Mouse (Mus musculus): ENCODE data around the gene Mtmr3. TPM values are rescaled to one million over a fixed set of nuclear protein-coding genes. Genes with fewer than 3 reads are reported as not detected.
"Not testable (repeated sequence)": the region's sequence is repeated elsewhere in the genome, so short reads cannot be mapped to it uniquely, and the experiment has no call there.

Mtmr3 gene
- polyA plus RNA-seq, 1 experiment from 2014 or later = 42.1 TPM

DNA sequence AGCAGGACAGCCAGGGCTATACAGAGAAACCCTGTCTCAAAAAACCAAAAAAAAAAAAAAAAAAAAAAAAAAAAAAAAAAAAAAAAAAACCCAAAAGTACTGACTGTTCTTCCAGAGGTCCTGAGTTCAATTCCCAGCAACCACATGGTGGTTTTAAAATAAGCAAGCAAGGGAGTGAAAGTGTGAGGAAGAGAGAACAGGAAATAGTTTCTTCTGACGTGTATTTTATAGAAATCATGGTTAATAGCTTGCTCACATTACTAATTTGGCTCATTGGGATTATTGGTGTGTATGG, 50.1 kb downstream of the Mtmr3 start:
- H3K4me1 ChIP-seq (replicated peaks; ENCODE audit: control insufficient read depth, insufficient read depth, low read length); H3K27me3 ChIP-seq (replicated peaks; ENCODE audit: control insufficient read depth, insufficient read depth, low read length); H3K36me3 ChIP-seq (ENCODE audit: control insufficient read depth, insufficient read depth); ATAC-seq; H3K27ac ChIP-seq (ENCODE audit: low read length); H3K4me3 ChIP-seq (replicated peaks; ENCODE audit: low read length); H3K9ac ChIP-seq (replicated peaks; ENCODE audit: low read depth, low read length); H3K9me3 ChIP-seq (ENCODE audit: control insufficient read depth, low read length); H3K4me2 ChIP-seq (ENCODE audit: low read length): not testable (repeated sequence)
- WGBS = 71% methylated on average over 1 of the region's 1 CpGs

DNA sequence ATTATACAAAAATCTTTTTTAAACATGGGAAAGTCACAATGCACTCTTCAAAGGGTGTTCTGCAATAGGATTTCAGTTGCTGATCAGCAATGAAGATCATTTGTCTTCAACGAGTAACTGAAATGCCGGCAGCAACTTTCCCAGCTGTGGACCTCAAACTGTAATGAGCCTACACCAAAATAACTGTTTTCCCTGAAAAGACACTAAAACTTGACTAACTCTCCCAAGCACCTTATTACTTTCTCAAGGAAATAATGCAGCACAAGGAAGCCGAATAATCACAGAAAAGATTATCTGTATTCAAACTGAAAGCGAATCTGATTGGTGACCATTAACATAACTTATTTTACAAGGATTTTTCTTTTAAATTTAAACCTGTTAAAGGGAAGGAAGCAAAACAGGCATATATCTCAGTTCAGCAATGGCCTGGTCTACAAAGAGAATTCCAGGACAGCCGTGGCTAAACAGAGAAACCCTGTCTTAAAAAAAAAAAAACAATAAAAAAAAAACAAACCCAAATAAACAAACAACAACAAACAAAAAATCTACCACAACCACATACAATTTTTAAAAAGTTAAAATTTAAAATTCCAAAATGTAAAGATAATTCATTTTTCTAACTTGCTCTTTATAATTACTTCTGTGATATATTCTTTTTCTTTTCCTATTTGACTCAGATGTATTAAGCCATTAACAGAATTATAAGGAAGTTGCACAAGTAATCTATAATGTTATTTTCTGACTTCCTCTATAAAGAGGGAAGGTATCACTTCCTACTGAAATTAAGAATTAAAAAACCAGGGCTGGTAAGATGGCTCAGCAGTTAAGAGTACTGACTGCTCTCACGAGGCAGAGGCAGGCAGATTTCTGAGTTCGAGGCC, 50.7 kb downstream of the Mtmr3 start:
- H3K9me3 ChIP-seq (ENCODE audit: control insufficient read depth, low read length) = no peaks in the 10 kb centered on the region
- WGBS = 82% methylated on average over 7 of the region's 7 CpGs
- no peak overlapping the region for H3K27ac ChIP-seq (ENCODE audit: low read length)
- no peak for ATAC-seq
- no peaks in the 10 kb centered on the region for H3K4me1 ChIP-seq (replicated peaks; ENCODE audit: control insufficient read depth, insufficient read depth, low read length)
- H3K27me3 ChIP-seq (replicated peaks; ENCODE audit: control insufficient read depth, insufficient read depth, low read length) = no peaks in the 10 kb centered on the region
- no peaks in the 10 kb centered on the region for H3K36me3 ChIP-seq (ENCODE audit: control insufficient read depth, insufficient read depth)
- H3K4me2 ChIP-seq (ENCODE audit: low read length) = no peak overlapping the region
- no peak overlapping the region for H3K9ac ChIP-seq (replicated peaks; ENCODE audit: low read depth, low read length)
- H3K4me3 ChIP-seq (replicated peaks; ENCODE audit: low read length) = no peak overlapping the region

DNA sequence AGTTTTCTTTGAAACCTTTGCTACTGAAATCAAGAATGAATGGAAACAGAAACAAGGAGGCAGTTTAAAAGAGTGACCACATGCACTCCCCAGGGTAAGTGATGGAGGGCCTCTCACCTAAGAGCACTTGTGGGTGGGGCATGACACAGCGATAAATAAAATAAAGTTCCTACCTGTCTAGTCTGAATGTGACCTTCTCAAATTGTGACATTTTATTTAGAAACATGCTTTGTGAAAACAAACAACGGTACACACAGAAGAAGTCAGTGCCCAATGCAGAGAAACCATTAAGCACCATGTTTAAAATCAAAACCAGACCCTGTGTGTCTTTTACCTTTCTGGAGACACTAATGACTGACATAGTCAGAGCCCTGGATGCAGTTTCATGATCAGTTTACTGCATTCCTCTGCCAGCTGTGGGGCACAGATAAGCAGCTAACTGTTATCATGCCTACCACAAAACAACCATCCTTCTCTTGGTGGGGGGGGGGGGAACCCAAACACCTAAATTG, 51.6 kb downstream of the Mtmr3 start:
- H3K4me3 ChIP-seq (replicated peaks; ENCODE audit: low read length) = no peak overlapping the region
- no peaks in the 10 kb centered on the region for H3K36me3 ChIP-seq (ENCODE audit: control insufficient read depth, insufficient read depth)
- WGBS = 92% methylated on average over 2 of the region's 2 CpGs
- ATAC-seq = no peak
- no peak overlapping the region for H3K27ac ChIP-seq (ENCODE audit: low read length)
- no peak overlapping the region for H3K4me2 ChIP-seq (ENCODE audit: low read length)
- H3K9ac ChIP-seq (replicated peaks; ENCODE audit: low read depth, low read length) = no peak overlapping the region
- no peaks in the 10 kb centered on the region for H3K4me1 ChIP-seq (replicated peaks; ENCODE audit: control insufficient read depth, insufficient read depth, low read length)
- H3K9me3 ChIP-seq (ENCODE audit: control insufficient read depth, low read length) = no peaks in the 10 kb centered on the region
- H3K27me3 ChIP-seq (replicated peaks; ENCODE audit: control insufficient read depth, insufficient read depth, low read length) = no peaks in the 10 kb centered on the region

DNA sequence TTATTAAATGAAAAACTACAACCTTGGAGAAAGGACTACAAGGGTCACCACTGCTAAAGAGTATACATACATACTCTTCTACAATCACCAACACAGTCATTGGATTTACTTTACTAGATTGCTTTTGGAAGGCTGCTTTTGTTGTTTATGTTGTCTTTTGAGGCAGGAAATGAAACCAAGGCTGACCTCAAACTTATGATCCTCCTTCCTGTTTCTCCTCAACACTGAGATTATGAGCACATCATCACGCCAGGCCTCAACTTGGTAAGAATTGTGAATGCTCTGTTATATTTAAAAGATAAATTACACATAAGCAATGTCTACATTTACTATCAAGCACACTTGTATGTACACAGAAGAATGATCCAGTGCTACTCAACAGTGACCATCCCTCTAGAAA, 58.0 kb downstream of the Mtmr3 start:
- no peak overlapping the region for H3K4me3 ChIP-seq (replicated peaks; ENCODE audit: low read length)
- H3K9ac ChIP-seq (replicated peaks; ENCODE audit: low read depth, low read length) = no peak overlapping the region
- no peaks in the 10 kb centered on the region for H3K27me3 ChIP-seq (replicated peaks; ENCODE audit: control insufficient read depth, insufficient read depth, low read length)
- WGBS = 97% methylated on average over 1 of the region's 1 CpGs
- no peak for ATAC-seq
- no peaks in the 10 kb centered on the region for H3K4me1 ChIP-seq (replicated peaks; ENCODE audit: control insufficient read depth, insufficient read depth, low read length)
- H3K9me3 ChIP-seq (ENCODE audit: control insufficient read depth, low read length) = no peaks in the 10 kb centered on the region
- no peak overlapping the region for H3K4me2 ChIP-seq (ENCODE audit: low read length)
- H3K36me3 ChIP-seq (ENCODE audit: control insufficient read depth, insufficient read depth) = no peaks in the 10 kb centered on the region; the same call in 1 of the 2 replicates
- H3K27ac ChIP-seq (ENCODE audit: low read length) = no peak overlapping the region

DNA sequence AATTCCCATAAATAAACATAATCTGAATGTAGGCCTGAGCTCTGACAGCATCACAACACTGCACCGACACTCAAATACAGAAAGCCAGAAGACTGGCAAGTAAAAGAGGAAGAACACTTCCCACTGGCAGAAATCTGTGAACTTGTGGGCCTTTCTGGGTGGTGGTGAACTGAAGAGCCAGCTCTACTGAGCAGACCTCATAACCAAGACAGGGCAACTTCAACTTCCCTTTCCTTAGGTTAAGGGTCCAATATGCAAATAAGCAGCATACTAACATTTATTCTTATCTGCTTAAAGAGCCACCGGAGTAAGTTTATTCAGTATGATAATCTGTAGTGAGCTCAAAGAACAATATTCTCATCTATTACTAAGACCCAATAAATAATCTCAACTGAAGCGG, 67.5 kb downstream of the Mtmr3 start:
- Histone ChIP-seq H3K4me3 (replicated peaks; ENCODE audit: low read length) (no peak overlapping the region), H3K4me2 (ENCODE audit: low read length) (no peak overlapping the region), H3K27me3 (replicated peaks; ENCODE audit: control insufficient read depth, insufficient read depth, low read length) (no peaks in the 10 kb centered on the region), H3K9ac (replicated peaks; ENCODE audit: low read depth, low read length) (no peak overlapping the region), H3K9me3 (ENCODE audit: control insufficient read depth, low read length) (no peaks in the 10 kb centered on the region), H3K36me3 (ENCODE audit: control insufficient read depth, insufficient read depth) (peaks cover 14% of the 10 kb centered on the region), H3K4me1 (replicated peaks; ENCODE audit: control insufficient read depth, insufficient read depth, low read length) (no peaks in the 10 kb centered on the region), H3K27ac (ENCODE audit: low read length) (no peak overlapping the region)
- ATAC-seq = no peak
- WGBS = 98% methylated on average over 3 of the region's 3 CpGs

DNA sequence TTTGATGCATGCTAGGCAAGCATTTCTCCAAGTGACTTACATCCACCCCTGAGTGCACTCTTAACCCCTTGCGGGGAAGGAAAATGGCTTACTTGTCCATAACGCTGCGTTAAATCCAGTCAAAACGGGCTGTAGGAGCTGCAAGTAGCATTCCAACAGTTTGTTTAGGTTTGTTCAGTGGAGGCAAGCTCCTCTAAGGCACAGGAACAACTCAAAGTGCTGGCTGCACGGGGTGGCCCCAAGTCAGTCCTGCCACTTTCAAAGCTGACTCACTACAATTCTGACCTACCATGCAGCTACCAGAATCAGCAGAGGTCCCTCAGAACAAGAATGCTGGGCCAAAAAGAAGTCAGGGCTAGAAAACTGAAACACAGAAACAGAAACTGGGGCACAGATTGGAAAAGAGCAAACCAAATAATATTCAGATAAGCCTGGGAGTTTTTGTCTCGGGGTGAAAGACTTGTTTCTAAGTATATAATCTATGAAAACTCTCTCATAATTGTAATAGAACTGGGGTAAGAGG, 72.5 kb downstream of the Mtmr3 start:
- Histone ChIP-seq H3K4me3 (replicated peaks; ENCODE audit: low read length) (no peak overlapping the region), H3K4me2 (ENCODE audit: low read length) (no peak overlapping the region), H3K4me1 (replicated peaks; ENCODE audit: control insufficient read depth, insufficient read depth, low read length) (no peaks in the 10 kb centered on the region), H3K9me3 (ENCODE audit: control insufficient read depth, low read length) (no peaks in the 10 kb centered on the region), H3K27me3 (replicated peaks; ENCODE audit: control insufficient read depth, insufficient read depth, low read length) (no peaks in the 10 kb centered on the region), H3K27ac (ENCODE audit: low read length) (no peak overlapping the region), H3K9ac (replicated peaks; ENCODE audit: low read depth, low read length) (no peak overlapping the region), H3K36me3 (ENCODE audit: control insufficient read depth, insufficient read depth) (peaks cover 11% of the 10 kb centered on the region; the same call in 1 of the 2 replicates)
- WGBS = 93% methylated on average over 6 of the region's 6 CpGs
- no peak for ATAC-seq

DNA sequence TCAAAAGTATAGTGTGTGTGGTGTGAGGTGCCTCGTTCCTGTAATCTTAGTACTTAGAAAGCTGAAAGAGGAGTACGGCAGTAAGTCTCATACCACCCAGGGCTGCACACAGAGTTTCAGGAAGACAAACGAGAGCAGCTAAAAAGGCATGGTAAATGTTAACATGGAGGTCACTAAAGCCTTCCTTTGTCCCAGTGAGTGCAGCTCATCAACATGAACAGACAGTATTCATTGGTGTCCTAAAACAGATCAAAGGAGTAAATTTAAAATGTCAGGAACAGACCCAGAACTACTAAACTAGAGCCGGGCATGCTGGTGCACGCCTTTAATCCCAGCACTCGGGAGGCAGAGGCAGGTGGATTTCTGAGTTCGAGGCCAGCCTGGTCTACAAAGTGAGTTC, 75.7 kb downstream of the Mtmr3 start:
- Histone ChIP-seq H3K9me3 (ENCODE audit: control insufficient read depth, low read length) (no peaks in the 10 kb centered on the region), H3K4me3 (replicated peaks; ENCODE audit: low read length) (no peak overlapping the region), H3K4me1 (replicated peaks; ENCODE audit: control insufficient read depth, insufficient read depth, low read length) (no peaks in the 10 kb centered on the region), H3K27me3 (replicated peaks; ENCODE audit: control insufficient read depth, insufficient read depth, low read length) (no peaks in the 10 kb centered on the region), H3K27ac (ENCODE audit: low read length) (no peak overlapping the region), H3K9ac (replicated peaks; ENCODE audit: low read depth, low read length) (no peak overlapping the region), H3K4me2 (ENCODE audit: low read length) (no peak overlapping the region), H3K36me3 (ENCODE audit: control insufficient read depth, insufficient read depth) (peaks cover 4% of the 10 kb centered on the region; the same call in 1 of the 2 replicates)
- 76% methylated on average over 7 of the region's 7 CpGs for WGBS
- ATAC-seq = no peak

DNA sequence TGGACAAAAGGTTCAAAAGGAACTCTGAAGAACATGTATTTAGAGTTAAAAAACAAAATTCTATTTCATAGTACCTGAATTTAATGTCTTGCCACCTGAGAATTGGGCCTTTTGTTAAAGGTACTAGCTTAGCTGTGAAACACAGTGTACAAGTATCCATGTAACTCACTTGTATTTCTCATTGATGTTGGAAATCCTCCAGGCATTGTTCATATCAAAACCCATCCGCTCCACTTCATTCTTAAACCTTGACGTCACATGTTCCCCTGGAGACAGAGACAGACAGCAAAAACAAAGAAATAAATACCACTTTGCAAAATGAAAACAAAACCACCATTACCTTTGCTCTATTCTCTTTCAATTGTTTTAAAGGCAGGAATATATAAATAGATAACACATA, 87.2 kb downstream of the Mtmr3 start:
- Histone ChIP-seq H3K4me1 (replicated peaks; ENCODE audit: control insufficient read depth, insufficient read depth, low read length) (no peaks in the 10 kb centered on the region), H3K9ac (replicated peaks; ENCODE audit: low read depth, low read length) (no peak overlapping the region), H3K4me2 (ENCODE audit: low read length) (no peak overlapping the region), H3K9me3 (ENCODE audit: control insufficient read depth, low read length) (no peaks in the 10 kb centered on the region), H3K4me3 (replicated peaks; ENCODE audit: low read length) (no peak overlapping the region), H3K36me3 (ENCODE audit: control insufficient read depth, insufficient read depth) (peaks cover 10% of the 10 kb centered on the region; the same call in 1 of the 2 replicates), H3K27me3 (replicated peaks; ENCODE audit: control insufficient read depth, insufficient read depth, low read length) (no peaks in the 10 kb centered on the region), H3K27ac (ENCODE audit: low read length) (no peak overlapping the region)
- no peak for ATAC-seq
- 38% methylated on average over 2 of the region's 2 CpGs for WGBS

DNA sequence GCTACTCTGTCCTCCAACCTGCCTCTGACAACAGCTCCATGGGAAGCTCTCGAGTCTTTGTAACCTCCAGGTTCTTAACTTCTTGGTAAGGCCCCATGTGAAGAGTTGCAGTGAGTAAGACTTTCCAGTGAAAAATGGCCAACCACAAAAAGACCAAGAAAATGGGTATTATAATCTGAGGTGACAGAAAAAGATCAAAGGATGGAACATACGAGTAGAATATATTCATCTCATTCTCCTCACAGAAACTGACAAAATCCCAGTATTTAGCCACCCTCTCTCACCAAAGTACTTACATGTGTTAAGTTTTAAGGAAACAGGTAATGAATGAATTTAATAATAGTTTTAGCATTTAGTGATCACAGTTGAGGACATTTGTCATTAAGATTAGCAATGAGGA, 88.2 kb downstream of the Mtmr3 start:
- Histone ChIP-seq H3K4me3 (replicated peaks; ENCODE audit: low read length) (no peak overlapping the region), H3K27ac (ENCODE audit: low read length) (no peak overlapping the region), H3K4me2 (ENCODE audit: low read length) (no peak overlapping the region), H3K27me3 (replicated peaks; ENCODE audit: control insufficient read depth, insufficient read depth, low read length) (no peaks in the 10 kb centered on the region), H3K9ac (replicated peaks; ENCODE audit: low read depth, low read length) (no peak overlapping the region), H3K9me3 (ENCODE audit: control insufficient read depth, low read length) (no peaks in the 10 kb centered on the region), H3K36me3 (ENCODE audit: control insufficient read depth, insufficient read depth) (peaks cover 10% of the 10 kb centered on the region; the same call in 1 of the 2 replicates), H3K4me1 (replicated peaks; ENCODE audit: control insufficient read depth, insufficient read depth, low read length) (no peaks in the 10 kb centered on the region)
- ATAC-seq = no peak
- 84% methylated on average over 2 of the region's 2 CpGs for WGBS

Data from forebrain, embryonic 16.5 days (tissue).